Mouse (Mus musculus) embryonic fibroblast, embryonic 13.5 days (primary cell): ENCODE results near the gene Ptprn2. TPM values are rescaled to one million over a fixed set of nuclear protein-coding genes. Genes with fewer than 3 reads are reported as not detected.

Experiments
- H3K27ac ChIP-seq: 2 replicates; pipeline ENCODE4 v1.5.1; 2012; ENCODE audit warnings: low read length, control low read depth, inconsistent platforms; ENCODE audit not compliant: insufficient read depth
- H3K4me1 ChIP-seq: 2 replicates; pipeline ENCODE4 v1.6.1; 2011; ENCODE audit warnings: low read length; ENCODE audit not compliant: control insufficient read depth, insufficient read depth
- H3K4me3 ChIP-seq: 2 replicates; pipeline ENCODE4 v1.5.1; 2011; ENCODE audit warnings: mild to moderate bottlenecking, control low read depth, low read length; ENCODE audit not compliant: insufficient read depth
- CTCF ChIP-seq: IDR thresholded peaks from 2 replicates; pipeline ENCODE4 v1.5.1; 2011; ENCODE audit warnings: mild to moderate bottlenecking, control low read depth, low read length, moderate library complexity, borderline replicate concordance; ENCODE audit not compliant: insufficient read depth
- POLR2A ChIP-seq: IDR thresholded peaks from 2 replicates; pipeline ENCODE4 v1.6.1; 2011; ENCODE audit warnings: low read depth, mild to moderate bottlenecking, control low read depth, low read length, moderate library complexity
- polyA plus RNA-seq: library from polyadenylated mRNA; stranded (reverse); fragments of >200 nt; gene quantifications from 2 replicates; pipeline ENCODE4 v1.2.4, GENCODE M21; 2011; ENCODE audit warnings: low read depth; ENCODE audit not compliant: missing spikeins, insufficient read length

The Ptprn2 gene
- polyA plus RNA-seq, 1 experiment, result 0.26 TPM

DNA sequence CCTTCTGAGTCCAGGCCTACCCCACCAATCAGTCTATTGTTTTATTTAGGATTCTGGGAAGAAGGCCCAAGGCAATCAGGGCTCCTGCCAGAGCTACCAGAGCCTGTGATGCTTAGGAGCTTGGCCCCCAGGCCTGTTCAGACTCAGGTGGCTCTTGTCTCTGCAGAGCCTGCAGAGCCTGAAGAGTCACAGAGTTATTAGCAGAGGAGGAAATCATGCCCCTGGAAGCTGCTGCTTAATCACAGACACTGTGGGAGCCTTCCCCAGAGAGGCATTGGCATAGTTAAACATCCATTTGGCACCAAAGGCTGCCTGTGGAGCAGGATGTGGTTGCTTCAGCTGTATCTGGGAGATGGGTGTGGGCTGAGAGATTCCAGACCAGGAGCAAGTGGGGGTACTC lies 30.3 kb downstream of the Ptprn2 start:
- Histone ChIP-seq H3K4me1 (no peaks in the 10 kb centered on the region), H3K4me3 (no peak overlapping the region), H3K27ac (no peak overlapping the region)
- no peak for TF ChIP-seq POLR2A
- no peak for TF ChIP-seq CTCF

DNA sequence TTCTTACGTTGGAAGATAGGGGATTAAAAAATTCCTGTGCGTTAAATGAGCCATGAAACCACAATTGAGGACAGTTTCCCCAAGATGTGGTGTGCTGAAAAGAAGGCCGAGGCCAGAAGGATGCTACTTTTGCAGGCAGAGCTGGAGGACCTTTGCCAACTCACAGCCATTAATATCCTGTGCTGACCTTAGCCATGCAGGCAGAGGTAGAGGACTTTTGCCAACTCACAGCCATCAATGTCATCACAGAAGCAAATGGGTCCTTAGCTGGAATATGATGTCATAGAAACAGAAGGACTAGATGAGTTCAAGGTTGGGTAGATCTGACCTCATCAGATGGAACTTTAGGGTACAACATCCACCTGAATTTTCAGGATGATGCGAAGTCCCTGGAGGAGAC lies 43.3 kb downstream of the Ptprn2 start:
- H3K4me1 ChIP-seq, result no peaks in the 10 kb centered on the region
- H3K4me3 ChIP-seq, result no peak overlapping the region
- no peak overlapping the region for H3K27ac ChIP-seq
- TF ChIP-seq CTCF (no peak), POLR2A (no peak)

DNA sequence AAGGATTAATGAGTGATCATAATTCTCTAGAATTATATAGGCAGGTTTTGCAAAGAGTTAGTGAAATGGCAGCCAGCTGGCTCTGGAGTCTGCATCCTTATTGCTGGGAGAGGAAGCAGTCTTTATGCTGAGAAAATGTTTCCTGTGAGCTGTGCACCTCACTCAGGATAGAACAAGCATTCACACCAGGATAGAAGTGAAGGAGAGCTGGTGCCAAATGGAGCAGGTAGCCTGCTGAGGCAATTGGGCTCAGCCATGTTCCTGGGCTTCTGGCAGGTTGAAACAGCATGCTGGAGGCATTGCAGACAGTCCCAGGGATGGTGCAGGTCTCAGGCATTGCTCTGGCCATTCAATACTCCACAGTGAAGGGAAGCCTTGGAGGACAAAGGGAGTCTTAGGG lies 47.8 kb downstream of the Ptprn2 start:
- H3K4me1 ChIP-seq, result no peaks in the 10 kb centered on the region
- no peak overlapping the region for H3K4me3 ChIP-seq
- no peak for TF ChIP-seq CTCF
- TF ChIP-seq POLR2A, result no peak
- H3K27ac ChIP-seq, result no peak overlapping the region

DNA sequence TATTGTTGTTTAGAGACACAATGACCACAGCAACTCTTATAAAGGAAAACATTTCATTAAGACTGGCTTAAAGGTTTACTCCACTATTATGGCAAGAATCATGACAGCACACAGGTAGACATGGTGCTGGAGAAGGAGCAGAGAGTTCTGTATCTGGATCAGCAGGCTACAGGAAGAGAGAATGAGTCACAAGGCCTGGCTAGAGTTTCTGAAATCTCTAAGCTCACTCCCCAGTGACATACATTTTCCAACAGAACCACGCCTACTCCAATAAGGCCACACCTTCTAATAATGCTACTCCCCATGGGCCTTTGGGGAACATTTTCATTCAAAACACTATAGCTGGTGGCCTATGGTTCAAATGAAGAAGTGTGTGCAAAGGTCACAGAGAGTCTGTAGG lies 53.8 kb downstream of the Ptprn2 start:
- TF ChIP-seq CTCF (no peak), POLR2A (no peak)
- Histone ChIP-seq H3K27ac (no peak overlapping the region), H3K4me1 (no peaks in the 10 kb centered on the region)

DNA sequence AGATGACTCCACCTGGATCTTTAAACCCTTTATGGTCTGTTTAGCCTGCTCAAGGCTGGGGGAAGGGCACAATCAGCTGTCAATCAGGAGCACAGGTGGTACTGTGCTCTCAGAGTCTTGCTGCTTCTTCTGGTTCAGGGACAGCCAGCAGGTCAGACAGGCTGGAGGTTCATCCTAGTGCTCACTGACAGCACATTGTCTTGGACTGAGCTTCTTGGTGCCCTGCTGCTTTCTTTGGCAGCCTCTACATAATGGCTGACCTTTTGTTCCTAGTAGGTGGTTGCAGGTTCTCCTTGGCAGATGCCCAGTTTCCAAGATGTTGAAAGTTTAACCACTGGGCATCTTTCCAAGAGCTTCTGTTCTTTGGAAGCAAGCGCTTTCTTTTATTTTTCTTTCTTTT lies 55.1 kb downstream of the Ptprn2 start:
- TF ChIP-seq CTCF, result no peak
- TF ChIP-seq POLR2A, result no peak
- Histone ChIP-seq H3K4me1 (no peaks in the 10 kb centered on the region), H3K27ac (no peak overlapping the region), H3K4me3 (no peak overlapping the region)

More for the DNA sequence above, 53.8 kb downstream of the Ptprn2 start:
- no peak overlapping the region for H3K4me3 ChIP-seq

DNA sequence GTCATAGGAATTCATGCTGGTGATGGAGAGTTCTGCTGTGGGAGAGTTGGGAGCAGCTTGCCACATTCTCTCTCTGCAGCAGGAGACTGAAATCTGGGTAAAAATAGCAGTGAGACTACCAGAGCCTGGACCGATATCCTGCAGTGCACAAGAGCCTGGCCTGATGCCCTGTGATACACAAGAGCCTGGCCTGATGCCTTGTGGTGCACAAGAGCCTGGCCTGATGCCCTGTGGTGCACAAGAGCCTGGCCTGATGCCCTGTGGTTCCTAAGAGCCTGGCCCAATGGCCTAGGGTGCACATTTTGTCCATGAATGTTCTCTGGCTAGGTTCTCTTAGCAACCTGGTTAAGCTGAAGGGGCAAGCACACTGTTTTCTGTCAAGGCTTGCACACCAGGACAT lies 64.5 kb downstream of the Ptprn2 start:
- no peak for TF ChIP-seq CTCF
- Histone ChIP-seq H3K4me3 (no peak overlapping the region), H3K4me1 (no peaks in the 10 kb centered on the region), H3K27ac (no peak overlapping the region)

DNA sequence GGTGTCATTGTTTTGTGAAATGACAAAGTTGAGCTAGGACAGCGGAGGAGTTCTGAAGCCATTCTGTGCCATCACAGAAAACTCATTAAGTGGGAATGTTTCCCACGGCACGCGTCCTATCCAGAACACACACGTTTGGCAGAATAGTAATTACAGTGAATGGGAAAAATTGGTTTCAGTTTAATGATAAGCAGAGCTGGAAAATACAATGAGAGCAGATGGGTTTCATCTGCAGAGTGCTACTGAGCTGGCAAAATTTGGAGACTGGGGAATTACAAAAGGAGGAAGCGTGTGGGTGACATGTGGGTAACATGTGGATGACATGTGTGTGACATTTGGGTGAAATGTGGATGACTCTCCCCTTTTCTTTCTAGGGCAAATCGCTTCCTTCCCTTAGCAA lies 66.0 kb downstream of the Ptprn2 start:
- H3K4me3 ChIP-seq, result no peak overlapping the region
- H3K27ac ChIP-seq, result no peak overlapping the region
- no peaks in the 10 kb centered on the region for H3K4me1 ChIP-seq
- TF ChIP-seq CTCF (no peak), POLR2A (no peak)

DNA sequence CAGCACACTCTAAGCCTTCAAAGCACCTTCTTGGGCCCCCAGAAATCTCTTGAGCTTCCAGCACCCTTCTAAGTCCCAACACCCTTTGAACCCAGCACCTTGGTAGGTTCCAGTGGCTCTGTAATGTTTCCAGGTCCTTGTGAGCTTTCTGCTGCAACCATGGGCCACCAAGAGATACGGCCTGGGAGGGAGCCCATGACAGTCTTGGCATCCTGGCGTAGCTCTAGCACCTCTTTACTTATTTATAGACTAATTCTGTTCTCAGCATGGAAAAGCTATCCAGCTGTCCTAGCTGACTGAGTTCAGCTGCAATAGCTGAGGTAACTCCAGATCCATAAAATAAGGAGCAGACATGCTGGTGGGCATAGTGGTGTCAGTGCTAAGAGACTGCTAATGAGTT lies 66.8 kb downstream of the Ptprn2 start:
- TF ChIP-seq POLR2A (no peak), CTCF (no peak)
- Histone ChIP-seq H3K4me3 (no peak overlapping the region), H3K27ac (no peak overlapping the region), H3K4me1 (no peaks in the 10 kb centered on the region)

DNA sequence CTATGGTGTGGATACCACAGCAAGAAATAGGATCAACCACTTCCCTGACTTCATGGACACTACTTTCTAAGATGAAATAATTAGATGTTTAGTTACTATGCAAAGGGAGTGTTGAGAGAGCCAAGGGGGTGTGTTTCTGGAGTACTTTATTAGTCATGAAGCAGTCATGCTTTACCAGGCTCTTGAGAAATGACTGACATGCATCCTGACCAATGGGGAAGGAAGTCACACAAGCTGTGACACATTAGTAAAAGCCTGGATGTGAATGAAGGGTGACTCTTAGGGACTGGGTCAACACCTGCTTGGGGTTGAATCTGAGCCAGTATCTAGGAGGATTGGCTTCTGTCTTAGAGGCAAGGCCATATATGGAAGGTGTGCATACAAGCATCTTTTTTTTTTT lies 67.8 kb downstream of the Ptprn2 start:
- no peak overlapping the region for H3K27ac ChIP-seq
- TF ChIP-seq CTCF (no peak), POLR2A (no peak)
- no peaks in the 10 kb centered on the region for H3K4me1 ChIP-seq
- H3K4me3 ChIP-seq, result no peak overlapping the region

DNA sequence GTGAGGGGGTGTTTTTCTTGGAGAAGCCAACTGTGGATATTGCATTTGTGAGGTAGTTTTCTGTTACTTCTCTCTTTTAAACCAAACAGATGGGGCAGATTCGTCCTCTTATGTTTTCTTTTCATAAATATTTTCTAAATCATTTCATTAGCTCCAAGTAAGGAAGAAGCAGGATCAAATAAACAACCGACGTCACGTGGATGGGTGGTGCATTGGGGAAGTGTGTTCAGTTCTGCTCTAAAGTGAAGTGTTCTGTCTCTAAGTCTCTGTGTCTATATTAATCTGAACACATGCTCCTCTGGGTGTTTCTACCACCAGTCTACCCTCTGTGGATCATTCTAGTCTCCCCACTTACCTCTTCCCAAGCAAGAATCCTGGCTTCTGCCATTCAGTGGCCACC lies 70.4 kb downstream of the Ptprn2 start:
- no peak for TF ChIP-seq POLR2A
- TF ChIP-seq CTCF, result no peak
- Histone ChIP-seq H3K4me3 (no peak overlapping the region), H3K27ac (no peak overlapping the region)

DNA sequence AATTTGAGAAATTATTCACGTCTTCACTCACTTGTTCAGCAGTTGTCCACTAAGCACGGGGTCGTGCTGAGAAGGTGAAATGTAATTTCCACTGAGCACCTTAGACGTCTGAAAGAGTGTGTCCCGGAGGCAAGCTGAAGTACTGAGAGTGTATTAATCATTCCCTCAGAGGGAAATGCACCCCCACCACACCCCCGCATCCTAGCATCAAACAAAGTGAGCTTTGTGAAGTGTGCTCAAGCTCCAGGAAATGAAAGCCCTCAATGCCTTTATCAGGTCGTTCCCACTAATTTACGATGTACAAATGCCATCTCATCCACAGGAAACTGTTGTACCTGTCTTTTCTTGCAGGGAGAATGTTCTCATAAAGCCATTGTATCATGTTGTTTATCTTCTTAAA lies 78.9 kb downstream of the Ptprn2 start:
- Histone ChIP-seq H3K4me1 (no peaks in the 10 kb centered on the region; the same call in 1 of the 2 replicates), H3K4me3 (no peak overlapping the region), H3K27ac (no peak overlapping the region)
- TF ChIP-seq POLR2A (no peak), CTCF (no peak)

More for the DNA sequence above, 70.4 kb downstream of the Ptprn2 start:
- H3K4me1 ChIP-seq, result no peaks in the 10 kb centered on the region
